Mouse (Mus musculus) brain, embryonic 14.5 days (tissue): Measurements from ENCODE around the gene Olfr611.

Source experiments
- CTCF ChIP-seq: fragments of 200-500 bp; IDR thresholded peaks from 2 replicates; pipeline ENCODE4 v1.5.1; 2012; ENCODE audit warnings: inconsistent platforms, mild to moderate bottlenecking, moderate library complexity, borderline replicate concordance; ENCODE audit not compliant: insufficient read depth, insufficient read length; ENCODE audit errors: extremely low read depth
- POLR2A ChIP-seq: fragments of 200-500 bp; IDR thresholded peaks from 2 replicates; pipeline ENCODE4 v1.6.1; 2012; ENCODE audit warnings: mild to moderate bottlenecking, inconsistent platforms, borderline replicate concordance; ENCODE audit not compliant: poor library complexity, insufficient read depth, insufficient read length, severe bottlenecking; ENCODE audit errors: extremely low read depth

GRCm38 (mm10) chr7:103469577-103469976, 51.1 kb downstream of the Olfr611 start, which contains the start of gene Olfr608:
- TF ChIP-seq POLR2A, result no peak
- TF ChIP-seq CTCF, result no peak
